Mouse (Mus musculus) embryonic facial prominence, embryonic 12.5 days (tissue): ENCODE measurements at regions not wholly inside any gene's neighbourhood (a gene's known extent, or its start where the extent isn't known, plus 50 kb on each side); places are given as distances from the start of the nearest gene placed in this dataset.

Source experiments
- ATAC-seq: fragments of 200-750 bp; cut with Nextera tagmentation; 2 replicates; pipeline ENCODE4 v1.8.0; 2017; ENCODE audit not compliant: insufficient number of reproducible peaks, insufficient read depth, low FRiP score, low TSS enrichment
- H3K27ac ChIP-seq: fragments of 300-500 bp; sonication (generic); 2 replicates; pipeline ENCODE4 v1.5.1; 2016; ENCODE audit warnings: mild to moderate bottlenecking
- H3K27me3 ChIP-seq: fragments of 300-500 bp; sonication (generic); 2 replicates; pipeline ENCODE4 v1.6.1; 2016; ENCODE audit warnings: mild to moderate bottlenecking, moderate library complexity
- H3K36me3 ChIP-seq: fragments of 300-500 bp; sonication (generic); 2 replicates; pipeline ENCODE4 v1.6.1; 2016; ENCODE audit warnings: mild to moderate bottlenecking
- H3K4me1 ChIP-seq: fragments of 300-500 bp; sonication (generic); 2 replicates; pipeline ENCODE4 v1.6.1; 2016
- H3K4me2 ChIP-seq: fragments of 300-500 bp; sonication (generic); replicated peaks from 2 replicates; pipeline ENCODE4 v1.6.1; 2016; ENCODE audit warnings: mild to moderate bottlenecking, moderate library complexity
- H3K4me3 ChIP-seq: fragments of 300-500 bp; sonication (generic); 2 replicates; pipeline ENCODE4 v1.5.1; 2016; ENCODE audit warnings: mild to moderate bottlenecking
- H3K9ac ChIP-seq: fragments of 300-500 bp; sonication (generic); 2 replicates; pipeline ENCODE4 v1.6.1; 2016; ENCODE audit warnings: mild to moderate bottlenecking, moderate library complexity
- H3K9me3 ChIP-seq: fragments of 300-500 bp; sonication (generic); 2 replicates; pipeline ENCODE4 v1.6.1; 2016; ENCODE audit warnings: mild to moderate bottlenecking, moderate library complexity
- WGBS: fragments of 180-500 bp; shearing (Covaris S2); methylation state at CpG from one replicate; pipeline ENCODE4 v1.1.7; 2016; 5-methylcytosine and 5-hydroxymethylcytosine counted together

- WGBS = 85% methylated on average over 8 of the region's 8 CpGs
- no peak overlapping the region for H3K4me3 ChIP-seq
- H3K27me3 ChIP-seq = peaks cover 3% of the 10 kb centered on the region; the same call in 1 of the 2 replicates
- H3K9ac ChIP-seq = no peak overlapping the region
- no peak for ATAC-seq
- no peaks in the 10 kb centered on the region for H3K36me3 ChIP-seq
- H3K4me1 ChIP-seq = peaks cover 4% of the 10 kb centered on the region; the same call in 1 of the 2 replicates
- H3K27ac ChIP-seq = no peak overlapping the region
- no peak overlapping the region for H3K4me2 ChIP-seq
- no peaks in the 10 kb centered on the region for H3K9me3 ChIP-seq
Observed at GRCm38 (mm10) chr11:63353671-63354070, 224.9 kb downstream of the Pmp22 start.

- H3K27ac ChIP-seq = no peak overlapping the region
- no peaks in the 10 kb centered on the region for H3K9me3 ChIP-seq
- H3K27me3 ChIP-seq = peaks cover 3% of the 10 kb centered on the region; the same call in 1 of the 2 replicates
- no peaks in the 10 kb centered on the region for H3K4me1 ChIP-seq
- H3K36me3 ChIP-seq = no peaks in the 10 kb centered on the region
- H3K4me2 ChIP-seq = no peak overlapping the region
- no peak overlapping the region for H3K4me3 ChIP-seq
- 68% methylated on average over 10 of the region's 10 CpGs for WGBS
- no peak for ATAC-seq
- no peak overlapping the region for H3K9ac ChIP-seq
Observed at GRCm38 (mm10) chr11:63357772-63358344, 229.1 kb downstream of the Pmp22 start.

DNA sequence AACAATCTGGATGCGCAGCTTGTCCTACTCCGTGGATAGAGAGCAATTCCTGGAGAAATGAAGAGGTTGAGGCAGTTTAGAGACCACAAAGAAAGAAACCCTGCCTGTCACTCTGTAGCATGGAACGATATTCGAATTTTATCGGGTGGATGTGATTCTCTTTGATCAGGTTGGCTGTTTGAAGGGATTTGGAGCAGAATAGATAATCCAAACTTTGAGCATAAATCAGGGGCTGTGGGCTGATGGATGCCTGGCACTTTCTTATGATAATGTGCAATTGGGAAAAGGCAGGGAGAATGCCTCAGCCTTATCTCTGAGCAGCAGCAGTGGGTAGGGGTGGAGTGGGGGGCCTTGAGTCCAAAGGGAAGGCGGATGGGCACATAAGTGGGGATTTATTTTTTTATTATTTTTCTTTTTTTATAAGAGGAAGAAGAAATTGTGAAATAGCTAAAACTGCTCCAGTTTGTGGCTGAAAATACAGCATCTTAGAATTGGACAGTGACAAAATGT, 239.0 kb downstream of the Pmp22 start:
- Histone ChIP-seq H3K36me3 (no peaks in the 10 kb centered on the region), H3K9me3 (no peaks in the 10 kb centered on the region), H3K27me3 (no peaks in the 10 kb centered on the region), H3K4me3 (no peak overlapping the region), H3K9ac (no peak overlapping the region), H3K27ac (no peak overlapping the region), H3K4me2 (no peak overlapping the region), H3K4me1 (no peaks in the 10 kb centered on the region)
- ATAC-seq = no peak
- 90% methylated on average over 6 of the region's 6 CpGs for WGBS

DNA sequence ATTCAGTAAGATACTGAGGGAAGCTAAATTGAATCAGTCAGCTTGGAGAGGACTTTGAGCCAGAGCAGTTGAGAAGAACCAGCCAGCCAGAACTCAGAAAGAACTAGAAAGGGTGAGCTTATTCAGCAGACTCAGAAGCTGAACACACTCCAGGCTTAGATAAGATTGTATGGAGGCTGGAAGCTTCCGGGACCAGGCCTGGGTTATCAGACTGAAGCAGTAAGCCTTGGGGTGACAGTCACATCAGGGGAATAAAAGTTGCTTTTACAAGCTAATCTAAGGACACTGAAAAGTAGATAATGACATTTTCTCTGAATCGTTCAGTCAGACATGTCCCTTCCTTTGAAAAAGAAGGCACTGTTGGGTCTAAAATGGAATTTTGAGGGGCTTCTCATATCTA, 240.7 kb downstream of the Pmp22 start:
- H3K9me3 ChIP-seq = no peaks in the 10 kb centered on the region
- H3K4me2 ChIP-seq = no peak overlapping the region
- no peak overlapping the region for H3K9ac ChIP-seq
- H3K36me3 ChIP-seq = no peaks in the 10 kb centered on the region
- WGBS = 80% methylated on average over 2 of the region's 2 CpGs
- H3K4me1 ChIP-seq = no peaks in the 10 kb centered on the region
- ATAC-seq = no peak
- no peaks in the 10 kb centered on the region for H3K27me3 ChIP-seq
- no peak overlapping the region for H3K27ac ChIP-seq
- no peak overlapping the region for H3K4me3 ChIP-seq

GRCm38 (mm10) chr11:63376311-63376710, 247.5 kb downstream of the Pmp22 start:
- Histone ChIP-seq H3K4me2 (no peak overlapping the region), H3K27ac (no peak overlapping the region), H3K9ac (no peak overlapping the region), H3K4me3 (no peak overlapping the region), H3K9me3 (no peaks in the 10 kb centered on the region), H3K4me1 (peaks cover 4% of the 10 kb centered on the region; the same call in 1 of the 2 replicates), H3K36me3 (no peaks in the 10 kb centered on the region), H3K27me3 (no peaks in the 10 kb centered on the region)
- 94% methylated on average over 3 of the region's 3 CpGs for WGBS
- ATAC-seq = no peak

GRCm38 (mm10) chr11:63376991-63377390, 248.2 kb downstream of the Pmp22 start:
- H3K4me3 ChIP-seq = no peak overlapping the region
- H3K4me2 ChIP-seq = no peak overlapping the region
- H3K9me3 ChIP-seq = no peaks in the 10 kb centered on the region
- ATAC-seq = no peak
- no peaks in the 10 kb centered on the region for H3K36me3 ChIP-seq
- H3K9ac ChIP-seq = no peak overlapping the region
- H3K27me3 ChIP-seq = no peaks in the 10 kb centered on the region
- H3K27ac ChIP-seq = no peak overlapping the region
- H3K4me1 ChIP-seq = peaks cover 4% of the 10 kb centered on the region; the same call in 1 of the 2 replicates
- 74% methylated on average over 10 of the region's 10 CpGs for WGBS

GRCm38 (mm10) chr11:63388247-63388646, 259.5 kb downstream of the Pmp22 start:
- 55% methylated on average over 4 of the region's 4 CpGs for WGBS
- ATAC-seq = no peak
- H3K9me3 ChIP-seq = no peaks in the 10 kb centered on the region
- H3K36me3 ChIP-seq = no peaks in the 10 kb centered on the region
- no peak overlapping the region for H3K9ac ChIP-seq
- H3K4me3 ChIP-seq = no peak overlapping the region
- no peaks in the 10 kb centered on the region for H3K4me1 ChIP-seq
- H3K27me3 ChIP-seq = no peaks in the 10 kb centered on the region; the same call in 1 of the 2 replicates
- H3K4me2 ChIP-seq = no peak overlapping the region
- 0 out of 2 replicates have a peak overlapping the region, but pooled peaks have one; percentile 11 for H3K27ac ChIP-seq

DNA sequence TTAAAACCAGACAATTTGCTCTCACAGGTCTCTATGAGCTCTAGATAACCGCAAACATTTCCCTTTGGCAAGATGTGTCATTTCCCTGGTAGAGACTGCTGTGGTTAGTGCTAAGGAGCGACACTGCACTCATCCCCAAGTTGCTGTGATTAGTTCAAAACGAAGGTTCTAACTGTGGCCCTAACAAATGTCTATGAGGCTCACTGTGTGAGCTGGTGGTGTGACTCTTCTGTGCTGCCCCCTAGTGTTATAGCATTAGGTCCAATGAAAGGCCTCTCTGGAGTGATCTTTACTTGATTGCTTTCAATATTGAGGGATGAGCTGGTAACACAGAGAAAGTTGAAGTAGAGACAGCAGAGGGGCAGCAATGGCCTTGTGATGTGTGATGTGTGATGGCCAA, 262.7 kb downstream of the Pmp22 start:
- no peaks in the 10 kb centered on the region; the same call in 1 of the 2 replicates for H3K27me3 ChIP-seq
- no peak overlapping the region for H3K4me3 ChIP-seq
- no peak overlapping the region for H3K9ac ChIP-seq
- 57% methylated on average over 3 of the region's 3 CpGs for WGBS
- no peaks in the 10 kb centered on the region for H3K4me1 ChIP-seq
- no peak overlapping the region for H3K27ac ChIP-seq
- H3K9me3 ChIP-seq = no peaks in the 10 kb centered on the region
- no peaks in the 10 kb centered on the region for H3K36me3 ChIP-seq
- no peak overlapping the region for H3K4me2 ChIP-seq
- ATAC-seq = no peak

DNA sequence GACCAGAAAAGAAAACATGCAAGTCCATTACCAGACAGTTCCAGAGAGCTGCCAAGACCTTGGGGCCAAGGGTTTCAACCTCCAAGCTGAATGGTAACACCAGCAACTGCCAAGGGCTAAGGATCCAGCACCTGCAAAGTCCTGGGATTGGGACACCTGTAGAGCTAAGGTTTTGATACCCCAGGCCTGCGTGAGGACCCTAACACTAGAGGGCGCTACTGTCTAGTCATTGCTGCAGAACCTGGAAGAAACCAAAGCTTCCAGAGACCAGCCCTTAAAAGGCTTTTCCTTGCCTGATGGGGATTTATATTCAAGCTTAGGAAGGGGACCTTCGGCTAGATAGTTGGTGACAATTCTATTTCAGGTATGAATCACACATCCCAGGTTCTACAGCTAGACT, 263.6 kb downstream of the Pmp22 start:
- no peaks in the 10 kb centered on the region for H3K36me3 ChIP-seq
- 62% methylated on average over 3 of the region's 3 CpGs for WGBS
- H3K27me3 ChIP-seq = no peaks in the 10 kb centered on the region
- no peak for ATAC-seq
- H3K9me3 ChIP-seq = no peaks in the 10 kb centered on the region
- H3K27ac ChIP-seq = no peak overlapping the region
- H3K4me1 ChIP-seq = no peaks in the 10 kb centered on the region
- H3K4me3 ChIP-seq = no peak overlapping the region
- H3K4me2 ChIP-seq = no peak overlapping the region
- H3K9ac ChIP-seq = no peak overlapping the region

GRCm38 (mm10) chr11:63394201-63394600, 265.4 kb downstream of the Pmp22 start:
- Histone ChIP-seq H3K27me3 (no peaks in the 10 kb centered on the region), H3K27ac (no peak overlapping the region), H3K4me3 (no peak overlapping the region), H3K9me3 (no peaks in the 10 kb centered on the region), H3K9ac (no peak overlapping the region), H3K4me2 (no peak overlapping the region), H3K4me1 (no peaks in the 10 kb centered on the region), H3K36me3 (no peaks in the 10 kb centered on the region)
- ATAC-seq = no peak
- 66% methylated on average over 3 of the region's 3 CpGs for WGBS

GRCm38 (mm10) chr11:63396386-63396785, 267.6 kb downstream of the Pmp22 start:
- H3K4me1 ChIP-seq = no peaks in the 10 kb centered on the region
- H3K4me3 ChIP-seq = no peak overlapping the region
- whole genome bisulfite sequencing = 85% methylated on average over 8 of the region's 8 CpGs
- no peak overlapping the region for H3K27ac ChIP-seq
- H3K9me3 ChIP-seq = no peaks in the 10 kb centered on the region
- no peaks in the 10 kb centered on the region for H3K36me3 ChIP-seq
- no peak for ATAC-seq
- no peak overlapping the region for H3K4me2 ChIP-seq
- H3K27me3 ChIP-seq = no peaks in the 10 kb centered on the region
- H3K9ac ChIP-seq = no peak overlapping the region

DNA sequence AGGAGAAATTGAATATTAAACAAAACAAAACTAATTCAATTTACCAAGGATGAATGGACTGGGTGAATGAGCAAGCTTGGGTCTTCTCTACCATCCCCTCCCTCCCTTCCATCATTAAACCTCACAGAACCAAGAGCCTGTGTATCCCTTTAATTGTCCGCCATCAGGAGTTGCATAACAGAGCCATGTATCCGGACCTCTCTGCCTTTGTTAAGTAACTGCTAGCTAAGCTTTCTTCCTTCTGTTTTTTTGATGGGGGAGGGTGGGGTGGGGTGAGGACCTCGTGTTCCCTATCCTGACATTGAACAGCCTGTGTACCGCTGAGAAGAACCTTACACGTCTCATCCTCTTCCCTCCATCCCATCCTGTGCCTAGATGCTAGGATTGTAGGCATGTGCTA, 274.0 kb downstream of the Pmp22 start:
- no peak overlapping the region for H3K27ac ChIP-seq
- 0 out of 2 replicates have a peak, but pooled peaks cover 3% of the 10 kb centered on the region for H3K27me3 ChIP-seq
- no peak overlapping the region for H3K4me2 ChIP-seq
- no peak for ATAC-seq
- 63% methylated on average over 5 of the region's 5 CpGs for WGBS
- H3K4me1 ChIP-seq = 0 out of 2 replicates have a peak, but pooled peaks cover 3% of the 10 kb centered on the region
- no peaks in the 10 kb centered on the region for H3K9me3 ChIP-seq
- H3K36me3 ChIP-seq = no peaks in the 10 kb centered on the region
- H3K4me3 ChIP-seq = no peak overlapping the region
- H3K9ac ChIP-seq = no peak overlapping the region
